Mouse (Mus musculus): Measurements from ENCODE around the gene Traf3ip2.
A peak's percentile ranks its signal among the peaks of the same experiment; 100 is the strongest.

Traf3ip2 gene

GRCm38 (mm10) chr10:39612633-39612988 lies at the start of gene Traf3ip2:
Traf3ip2 (plus strand) TSS chr10:39612934.
- DNase-seq (ENCODE audit: low read depth, low spot score): no peak

DNA sequence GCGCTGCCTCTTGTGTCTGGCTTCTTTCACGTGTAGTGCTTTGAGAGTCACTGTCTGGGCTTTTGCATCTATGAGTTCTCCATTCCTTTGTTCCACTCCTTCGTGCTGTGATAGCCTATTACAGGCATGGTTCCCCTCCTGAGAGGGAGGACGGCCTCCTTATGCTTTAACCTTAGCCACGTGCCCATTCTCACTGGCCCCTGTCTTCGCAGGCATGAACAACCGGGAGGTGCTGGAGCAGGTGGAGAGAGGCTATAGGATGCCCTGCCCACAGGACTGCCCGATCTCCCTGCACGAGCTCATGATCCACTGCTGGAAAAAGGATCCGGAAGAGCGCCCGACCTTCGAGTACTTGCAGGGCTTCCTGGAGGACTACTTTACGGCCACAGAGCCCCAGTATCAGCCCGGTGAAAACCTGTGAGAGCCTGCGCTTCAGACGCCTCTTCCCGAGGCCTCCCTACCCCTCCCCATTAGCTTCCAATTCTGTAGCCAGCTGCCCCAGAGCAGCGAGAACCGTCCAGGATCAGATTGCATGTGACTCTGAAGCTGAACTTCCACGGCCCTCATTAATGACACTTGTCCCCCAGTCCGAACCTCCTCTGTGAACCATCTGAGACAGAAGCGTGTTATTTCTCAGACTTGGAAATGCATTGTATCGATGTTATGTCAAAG lies 49.0 kb upstream of the Traf3ip2 start:
- DNase-seq (ENCODE audit: low read depth, low spot score): no peak

DNA sequence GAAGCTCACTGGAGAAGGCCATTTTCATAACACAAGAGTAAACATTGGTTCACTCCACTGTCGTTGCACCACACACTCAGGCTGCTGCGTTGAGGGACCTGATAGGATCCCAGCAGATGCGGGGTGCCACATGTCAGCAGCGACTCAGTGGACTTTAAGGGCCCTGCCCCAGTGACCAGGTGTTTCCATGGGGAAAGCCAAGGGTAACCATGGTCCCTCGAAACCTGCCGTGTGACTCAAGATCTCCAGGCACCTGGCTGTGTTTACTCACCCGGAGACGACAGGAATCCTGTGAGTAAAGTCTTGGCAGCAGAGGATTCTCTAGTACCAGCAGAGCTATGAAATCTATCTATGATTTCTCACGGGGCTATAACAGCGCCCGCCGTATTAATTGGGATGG lies 45.8 kb upstream of the Traf3ip2 start:
- DNase-seq (ENCODE audit: low read depth, low spot score): no peak

DNA sequence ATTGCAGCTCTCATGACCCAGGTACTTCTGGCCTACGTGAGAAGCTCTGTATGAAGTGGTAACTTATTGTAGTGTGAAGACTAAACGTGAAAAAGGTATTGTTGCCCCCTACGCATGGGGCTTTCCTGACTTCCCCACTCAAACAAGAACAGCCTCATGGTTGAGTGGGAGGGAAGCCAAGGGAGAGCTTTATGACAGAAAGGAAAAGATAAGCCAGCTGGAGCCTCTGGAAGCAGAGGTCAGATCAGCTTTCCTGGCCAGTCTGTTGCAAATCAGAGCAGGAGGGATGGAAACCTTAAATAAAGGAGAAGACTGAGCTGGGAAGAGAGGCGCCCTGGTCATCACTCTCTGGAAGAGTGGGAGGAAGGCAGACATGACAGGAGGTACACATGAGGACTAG lies 43.7 kb upstream of the Traf3ip2 start:
- no peak for DNase-seq (ENCODE audit: low read depth, low spot score)

DNA sequence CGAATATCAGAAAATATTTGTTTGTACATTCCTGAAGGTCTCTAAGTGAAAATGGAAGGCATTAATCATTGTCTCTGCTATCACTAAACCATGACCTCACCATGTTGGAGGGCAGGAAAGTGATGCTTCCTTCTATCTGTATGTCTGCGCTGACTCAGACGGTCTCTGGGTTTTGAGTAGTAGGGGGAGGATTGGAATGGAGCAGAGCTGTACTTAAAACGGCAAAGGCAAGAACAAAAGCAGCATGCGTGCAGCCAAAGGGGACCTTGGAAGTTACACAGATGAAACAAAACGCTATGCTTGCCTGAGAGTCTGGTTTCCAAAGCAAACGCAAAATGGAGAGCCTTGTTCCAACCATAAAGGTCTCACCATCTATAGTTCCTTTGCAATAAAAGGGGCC lies 41.7 kb upstream of the Traf3ip2 start:
- no peak for DNase-seq (ENCODE audit: low read depth, low spot score)

DNA sequence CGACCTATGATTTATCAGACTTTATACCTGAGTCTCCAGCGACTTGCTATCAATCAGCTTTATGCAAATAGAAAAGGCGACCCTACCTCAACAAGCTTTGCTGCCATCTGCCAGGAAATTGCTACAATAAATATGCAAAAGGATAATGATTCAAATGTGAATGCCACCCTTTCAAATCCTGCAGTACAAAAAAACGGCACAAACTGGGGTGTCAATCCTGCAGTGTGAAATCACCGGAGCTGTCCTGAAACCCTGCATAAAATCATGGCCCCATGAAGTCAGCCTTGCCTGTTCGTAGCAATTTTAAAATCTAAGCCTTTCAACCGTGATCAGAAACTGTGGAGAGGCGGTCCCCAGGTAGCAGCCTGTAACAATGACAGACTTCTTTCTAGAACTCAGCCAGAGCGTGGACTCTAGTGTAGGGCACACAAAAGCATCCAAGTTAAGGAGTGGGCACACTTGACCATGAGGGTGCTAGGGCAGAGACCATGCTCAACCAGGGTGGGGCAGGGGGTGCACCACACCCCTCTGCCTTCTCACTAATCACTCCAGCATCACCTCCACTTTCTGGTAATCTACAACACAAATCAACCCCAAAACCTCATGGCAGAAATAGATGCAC lies 40.6 kb upstream of the Traf3ip2 start:
- no peak for DNase-seq (ENCODE audit: low read depth, low spot score)

GRCm38 (mm10) chr10:39572672-39573051 lies 40.1 kb upstream of the Traf3ip2 start:
- peak; percentile 68 for DNase-seq (ENCODE audit: low read depth, low spot score)

- no peak for DNase-seq (ENCODE audit: low read depth, low spot score)
These were observed 36.3 kb upstream of the Traf3ip2 start for GRCm38 (mm10) chr10:39576466-39576865.

- DNase-seq (ENCODE audit: low read depth, low spot score): no peak
These were observed 32.3 kb upstream of the Traf3ip2 start for GRCm38 (mm10) chr10:39580477-39580876.

GRCm38 (mm10) chr10:39582385-39582784 lies 30.3 kb upstream of the Traf3ip2 start:
- DNase-seq (ENCODE audit: low read depth, low spot score): no peak

GRCm38 (mm10) chr10:39583718-39584117 lies 29.0 kb upstream of the Traf3ip2 start:
- peak; percentile 48 for DNase-seq (ENCODE audit: low read depth, low spot score)

GRCm38 (mm10) chr10:39587290-39587925 lies 25.3 kb upstream of the Traf3ip2 start:
- no peak for DNase-seq (ENCODE audit: low read depth, low spot score)

GRCm38 (mm10) chr10:39587973-39588746 lies 24.6 kb upstream of the Traf3ip2 start:
- no peak for DNase-seq (ENCODE audit: low read depth, low spot score)

GRCm38 (mm10) chr10:39589765-39590546 lies 22.8 kb upstream of the Traf3ip2 start:
- no peak for DNase-seq (ENCODE audit: low read depth, low spot score)

GRCm38 (mm10) chr10:39590629-39591028 lies 22.1 kb upstream of the Traf3ip2 start:
- no peak for DNase-seq (ENCODE audit: low read depth, low spot score)

- DNase-seq (ENCODE audit: low read depth, low spot score): no peak
These were observed 20.2 kb upstream of the Traf3ip2 start for GRCm38 (mm10) chr10:39592501-39592900.

DNA sequence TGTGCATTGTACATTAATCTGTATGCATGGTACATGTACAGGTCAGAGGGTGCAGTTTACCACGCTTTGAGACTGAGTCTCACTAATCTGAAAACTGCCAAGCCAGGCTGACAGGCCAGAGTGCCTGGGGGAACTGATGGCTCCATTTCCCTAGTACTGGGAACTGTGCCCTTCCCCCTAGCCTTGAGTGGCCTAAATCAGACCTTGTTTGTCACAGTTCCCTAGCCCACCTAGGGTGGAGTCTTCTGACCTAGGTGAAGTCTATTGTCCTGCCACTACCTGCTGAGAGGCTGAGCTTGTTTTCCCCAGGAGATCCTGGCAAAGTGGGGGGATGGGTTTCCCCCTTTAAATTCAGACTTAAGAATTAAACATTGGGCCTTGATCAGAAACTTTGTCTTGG lies 18.0 kb upstream of the Traf3ip2 start:
- no peak for DNase-seq (ENCODE audit: low read depth, low spot score)

DNA sequence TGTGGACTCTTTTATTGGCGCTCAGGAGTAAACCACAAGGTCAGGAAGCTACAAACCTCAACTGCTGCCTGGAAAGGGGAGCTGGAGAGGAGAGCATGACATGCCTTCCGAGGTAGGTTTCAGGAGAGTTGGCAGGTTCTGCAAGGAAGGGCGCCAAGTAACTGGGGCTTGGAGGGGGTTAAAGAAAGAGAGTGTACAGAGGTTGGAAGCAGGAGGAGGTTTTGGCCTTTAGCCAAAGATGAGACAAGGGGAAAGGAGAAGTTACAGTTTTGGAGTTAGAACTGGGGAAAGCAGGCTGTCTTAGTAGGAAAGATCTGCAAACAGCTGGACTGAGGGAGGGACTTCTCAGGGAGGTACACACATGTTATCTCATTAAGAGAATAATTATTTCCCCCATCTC lies 16.9 kb upstream of the Traf3ip2 start:
- no peak for DNase-seq (ENCODE audit: low read depth, low spot score)

GRCm38 (mm10) chr10:39597116-39597791 lies 15.5 kb upstream of the Traf3ip2 start:
- no peak for DNase-seq (ENCODE audit: low read depth, low spot score)

DNA sequence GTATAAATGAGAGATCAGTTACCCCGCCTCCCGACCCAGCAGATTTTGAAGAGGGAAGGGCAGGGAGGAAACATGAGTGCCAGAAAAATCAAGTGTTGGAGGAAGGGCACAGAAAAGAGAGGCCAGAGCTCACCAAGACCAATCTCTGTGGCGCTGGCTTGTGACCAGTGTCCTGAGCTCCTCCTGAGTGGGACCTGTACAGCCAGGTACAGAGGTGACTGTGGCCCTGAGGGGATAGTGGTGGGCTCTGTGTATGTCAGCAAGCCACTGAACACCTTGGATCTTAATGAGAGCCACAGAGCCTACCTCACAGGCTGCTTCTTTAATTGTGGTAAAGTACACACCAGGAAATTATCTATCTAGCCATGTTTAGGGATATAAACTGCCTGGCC lies 14.9 kb upstream of the Traf3ip2 start:
- DNase-seq (ENCODE audit: low read depth, low spot score): no peak

DNA sequence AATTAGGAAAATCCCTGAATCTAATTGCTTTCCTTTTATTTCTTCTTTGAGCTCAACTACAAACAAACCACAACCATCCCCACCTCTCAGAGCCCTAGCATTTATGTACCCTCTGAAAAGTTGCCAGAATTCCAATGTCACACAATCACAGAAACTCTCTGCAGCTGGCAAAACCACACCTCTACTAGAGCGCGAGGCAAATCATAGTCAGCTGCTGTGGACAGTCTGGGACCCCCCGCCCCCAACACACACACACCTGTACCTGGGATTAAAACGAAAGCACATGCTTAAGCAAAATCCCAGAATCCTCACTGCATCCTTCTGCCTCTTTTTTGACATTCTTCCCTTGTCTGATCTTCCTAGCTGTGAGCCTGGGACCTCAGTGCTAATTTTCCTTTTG lies 13.1 kb upstream of the Traf3ip2 start:
- no peak for DNase-seq (ENCODE audit: low read depth, low spot score)
